Mouse (Mus musculus) spleen, adult 18-20 months (tissue): ENCODE measurements at regions not wholly inside any gene's neighbourhood (a gene's known extent, or its start where the extent isn't known, plus 50 kb on each side); places are given as distances from the start of the nearest gene placed in this dataset.
"Not testable (repeated sequence)": the region's sequence is repeated elsewhere in the genome, so short reads cannot be mapped to it uniquely, and the experiment has no call there.

Experiments used
- DNase-seq, 2 experiments: peaks; one replicate each; pipeline ENCODE4 v3.0.0; 2022; ENCODE audit warnings: mixed read lengths in 2 of 2

DNA sequence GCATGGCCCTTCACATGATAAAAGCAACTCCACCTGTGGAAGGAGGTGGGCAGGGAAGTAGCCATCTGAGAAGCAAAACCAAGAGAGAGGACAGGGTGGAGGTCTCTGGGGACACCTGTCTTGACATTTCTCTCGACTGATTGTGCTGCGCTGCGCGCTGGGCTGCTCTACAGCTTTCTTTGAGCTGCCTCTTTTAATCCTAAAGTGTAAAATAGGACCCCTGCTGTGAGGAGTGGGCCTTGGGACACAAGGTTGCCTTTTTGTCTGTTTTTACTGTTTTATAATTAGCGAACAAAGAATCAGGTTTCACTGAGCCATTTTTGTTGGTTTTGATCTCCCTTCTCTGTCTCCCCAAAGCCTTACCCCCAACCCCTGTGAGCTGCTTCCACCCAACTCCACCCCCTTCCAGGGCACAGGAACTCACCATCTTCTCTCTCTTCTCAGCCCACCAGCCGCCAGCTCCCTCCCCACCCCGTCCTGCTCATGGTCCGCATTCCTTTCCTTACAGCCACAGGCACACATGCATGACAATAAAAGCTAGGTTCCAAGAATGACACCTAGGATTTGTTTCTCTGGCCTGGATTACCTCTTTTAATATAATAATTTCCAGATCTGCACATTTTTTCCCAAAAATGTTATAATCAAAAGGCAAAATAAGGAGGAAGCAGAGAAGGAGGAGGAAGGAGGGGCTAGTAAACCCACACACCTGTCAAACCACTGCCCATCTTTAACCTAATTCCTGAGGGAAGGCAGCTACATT, 57.3 kb downstream of the Cbln4 start:
- DNase-seq: no peak

DNA sequence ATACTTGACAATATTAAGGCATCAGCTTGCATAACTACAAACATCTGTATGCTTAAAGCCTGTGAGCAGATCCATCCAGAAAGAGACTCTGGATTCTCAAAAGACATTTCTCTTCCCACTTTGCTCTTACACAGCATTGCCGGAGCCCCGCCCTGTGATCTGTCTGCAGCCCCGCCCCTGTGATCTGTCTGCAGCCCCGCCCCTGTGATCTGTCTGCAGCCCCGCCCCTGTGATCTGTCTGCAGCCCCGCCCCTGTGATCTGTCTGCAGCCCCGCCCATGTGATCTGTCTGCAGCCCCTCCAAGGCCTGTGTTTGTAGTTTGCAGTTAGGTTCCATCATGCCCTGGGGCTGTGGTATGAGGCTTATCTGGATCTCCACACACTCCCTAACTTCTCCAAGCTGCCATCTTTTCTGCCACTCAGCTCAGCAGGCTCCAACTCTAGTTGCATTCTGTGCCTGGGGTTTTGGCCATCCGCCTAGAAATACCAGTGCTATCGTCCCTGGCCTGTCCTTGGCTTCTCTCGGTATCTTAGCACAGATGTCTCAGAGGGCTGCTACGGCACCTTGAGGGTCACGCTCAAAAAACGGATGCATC, 73.9 kb downstream of the Cbln4 start:
- DNase-seq: no peak

DNA sequence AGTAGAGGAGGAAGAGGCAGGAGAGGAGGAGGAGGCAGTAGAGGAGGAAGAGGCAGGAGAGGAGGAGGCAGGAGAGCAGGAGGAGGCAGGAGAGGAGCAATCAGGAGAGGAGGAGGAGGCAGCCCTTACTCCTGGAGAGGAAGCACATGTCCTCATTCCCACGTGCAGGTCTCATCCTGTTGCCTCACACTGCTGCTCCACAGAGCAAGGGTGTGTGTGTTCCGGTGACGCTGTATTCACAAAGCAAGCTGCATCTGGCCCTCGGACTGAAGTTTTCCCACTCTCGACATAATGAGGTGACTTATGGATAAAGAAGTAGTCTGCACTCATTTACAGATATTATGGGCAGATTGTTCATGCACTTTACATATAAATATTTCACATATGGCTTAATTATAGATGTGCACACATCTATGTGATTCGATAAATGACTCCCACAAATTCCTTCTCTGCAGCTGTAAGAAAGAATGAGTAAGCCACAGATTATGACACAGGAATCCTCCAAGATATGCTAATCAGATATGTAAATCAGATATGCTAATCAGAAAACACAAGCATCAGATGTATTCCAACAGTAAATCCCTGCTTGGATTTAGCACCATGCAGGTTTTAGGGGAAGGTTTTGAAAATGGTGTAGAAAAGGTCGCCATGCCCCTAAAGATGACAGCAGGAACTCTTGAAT, 96.6 kb downstream of the Cbln4 start:
- no peak for DNase-seq

DNA sequence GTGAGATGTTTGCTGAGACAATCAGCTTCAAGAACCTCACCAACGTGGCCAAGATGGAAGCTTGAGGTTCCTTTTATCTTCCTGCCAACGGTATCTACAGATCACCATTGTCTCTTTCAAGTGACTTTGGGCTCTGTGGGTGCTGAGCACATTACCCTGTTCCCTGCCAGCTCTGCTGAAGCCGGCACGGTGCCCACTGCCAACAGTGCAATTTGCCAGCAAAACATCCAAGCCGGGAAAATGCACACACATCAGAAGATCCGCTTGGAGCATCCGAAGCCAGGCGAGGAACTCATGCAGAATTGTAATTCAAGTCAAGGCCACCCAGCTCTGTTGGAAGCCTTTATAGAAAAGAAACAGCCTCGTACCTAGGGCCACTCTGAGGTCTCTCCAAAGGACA, 100.6 kb downstream of the Cbln4 start:
- no peak for DNase-seq

DNA sequence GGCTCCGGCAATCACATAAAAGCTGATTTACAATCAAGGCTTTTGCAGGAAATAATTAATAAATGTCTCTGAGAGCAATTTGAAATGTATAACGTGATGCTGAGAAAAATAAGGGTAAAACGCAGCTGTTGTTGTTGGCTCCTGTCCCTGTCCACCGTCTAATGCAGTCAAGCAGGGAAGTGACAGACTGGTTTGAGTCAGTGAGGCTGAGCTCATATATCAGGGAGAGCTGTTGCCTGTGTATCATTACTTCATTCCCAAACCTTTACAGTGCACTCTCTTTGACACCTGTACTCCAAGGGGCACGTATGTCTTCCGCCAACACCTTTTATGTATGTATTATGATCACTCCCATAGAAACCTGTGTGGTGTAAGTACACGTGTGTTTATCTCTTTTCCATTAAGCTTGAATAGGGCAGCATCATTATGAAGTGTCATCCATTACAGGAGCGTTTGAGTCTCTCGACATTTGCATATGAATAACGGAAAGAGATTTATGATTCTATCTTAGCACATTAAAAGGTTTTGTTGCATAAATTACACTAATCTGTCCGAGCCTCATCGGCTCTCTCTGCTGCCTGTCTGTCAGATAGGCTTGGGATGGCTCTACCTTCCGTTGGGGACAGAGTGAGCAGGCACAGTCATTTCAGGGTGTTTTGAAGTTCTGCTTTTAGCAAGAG, 107.5 kb downstream of the Cbln4 start:
- DNase-seq: no peak

DNA sequence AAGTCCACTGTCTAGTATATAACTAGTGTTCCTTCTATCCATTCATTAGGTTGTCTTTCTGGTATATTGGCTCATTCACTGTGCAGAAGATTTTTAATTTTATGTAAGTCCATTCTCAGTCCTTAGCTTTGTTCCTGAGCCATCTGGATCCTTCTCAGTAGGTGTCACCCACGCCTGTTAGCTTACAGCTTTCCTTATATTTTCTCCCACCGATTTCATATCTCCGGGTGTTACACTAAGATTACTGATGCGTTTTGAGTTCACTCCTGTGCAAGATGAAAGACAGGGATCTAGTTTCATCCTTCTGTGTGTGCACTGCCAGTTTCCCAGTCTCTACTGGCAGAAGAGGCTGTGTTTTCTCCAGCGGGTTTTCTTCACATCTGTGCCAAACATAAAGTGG, 122.3 kb downstream of the Cbln4 start:
- no peak for DNase-seq

DNA sequence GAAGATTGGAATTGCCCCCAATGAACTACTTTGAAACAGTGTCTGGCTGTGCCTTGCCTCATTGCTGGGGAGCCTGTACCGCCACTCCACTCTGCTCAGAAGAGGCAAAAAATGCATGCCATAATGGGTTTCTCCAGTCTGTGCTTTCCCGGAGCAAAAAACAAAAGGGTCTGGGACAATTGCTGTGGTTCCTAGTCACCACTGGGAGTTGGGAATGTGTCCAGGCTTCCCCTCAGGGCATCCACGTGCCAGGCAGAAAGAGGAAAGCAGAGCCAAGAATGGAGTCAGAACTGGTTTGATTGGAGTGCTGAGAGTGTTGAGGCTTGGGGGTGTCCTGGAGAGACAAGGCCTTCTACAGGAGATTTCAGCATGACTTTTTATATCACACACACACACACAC, 156.0 kb downstream of the Cbln4 start:
- no peak for DNase-seq

DNA sequence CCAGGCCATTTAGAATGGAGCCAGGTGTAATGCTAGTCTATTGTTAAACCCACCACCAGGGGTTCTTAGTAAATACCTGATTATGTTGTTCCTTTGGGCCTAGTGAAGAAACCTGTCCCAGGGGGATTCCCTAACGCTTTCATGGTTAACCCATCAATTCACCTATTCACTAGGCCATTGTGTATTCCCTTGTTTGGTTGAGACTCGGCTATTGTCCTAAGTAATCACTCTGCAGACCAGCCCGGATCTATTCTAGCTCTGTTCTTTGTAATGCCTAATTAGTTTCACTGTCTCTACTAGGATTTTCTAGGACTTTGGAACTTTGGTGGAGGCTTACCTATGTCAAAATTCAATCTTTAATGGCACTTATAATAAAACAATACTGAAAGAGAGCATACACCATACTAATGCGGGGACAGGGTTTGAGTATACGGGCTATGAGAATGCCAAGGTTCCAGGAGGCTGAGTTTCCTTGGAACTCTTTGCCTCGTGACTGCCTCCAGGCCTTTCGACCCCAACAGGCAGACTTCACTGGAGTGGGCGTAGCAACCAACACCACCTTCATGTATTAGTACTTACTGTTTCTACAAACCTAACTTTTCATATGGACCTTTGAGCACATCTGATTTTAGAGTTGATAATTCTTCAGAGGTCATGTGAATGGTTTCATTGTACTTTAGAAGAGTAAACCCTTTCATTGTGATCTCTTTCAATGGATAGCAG, 163.9 kb downstream of the Cbln4 start:
- not testable (repeated sequence) for DNase-seq

DNA sequence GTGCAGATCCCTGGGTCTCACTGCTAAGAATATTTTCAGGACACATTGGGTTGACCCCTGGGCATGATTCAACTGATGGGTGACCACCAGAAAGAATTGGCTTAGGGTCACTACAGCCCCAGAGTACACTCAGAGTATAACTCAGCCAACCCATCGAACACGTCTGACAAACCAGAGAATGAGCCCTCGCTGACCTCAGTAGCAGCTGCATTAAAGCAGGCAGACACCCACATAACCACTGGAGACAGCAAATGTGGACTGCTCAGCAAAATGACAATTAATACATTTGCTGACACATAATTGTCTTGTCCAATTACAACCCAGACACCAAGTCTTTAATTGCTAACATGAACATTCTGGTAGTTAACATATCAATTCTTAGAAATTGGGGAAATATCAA, 175.7 kb downstream of the Cbln4 start:
- DNase-seq: no peak

DNA sequence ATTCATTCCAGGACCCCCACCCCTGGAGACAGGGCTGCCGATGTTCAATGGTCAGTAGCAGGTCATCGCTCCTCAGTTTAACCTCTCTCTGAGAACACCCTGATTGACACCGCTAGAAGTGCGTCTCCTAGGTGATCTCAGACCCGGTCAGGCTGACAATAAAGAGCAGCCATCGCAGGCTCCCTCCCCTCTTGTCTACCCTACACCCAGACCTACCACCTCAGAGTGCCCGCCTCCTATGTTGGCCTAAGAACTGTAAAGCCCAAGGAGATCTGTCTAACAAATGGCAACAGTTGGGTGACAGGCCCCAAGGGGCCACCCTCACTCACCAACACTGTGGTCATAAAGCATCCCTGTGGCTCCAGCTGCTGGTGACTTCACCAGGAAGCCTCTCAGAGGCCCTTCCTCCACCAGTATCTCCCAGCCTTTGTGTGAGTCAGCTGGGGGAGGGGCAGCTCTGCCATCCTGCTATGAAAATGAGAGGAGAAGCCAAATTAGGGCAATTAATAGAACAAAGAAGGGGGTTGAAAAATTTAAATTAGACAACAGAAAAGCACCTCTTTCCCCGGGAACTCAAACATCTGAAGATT, 178.8 kb downstream of the Cbln4 start:
- no peak for DNase-seq

DNA sequence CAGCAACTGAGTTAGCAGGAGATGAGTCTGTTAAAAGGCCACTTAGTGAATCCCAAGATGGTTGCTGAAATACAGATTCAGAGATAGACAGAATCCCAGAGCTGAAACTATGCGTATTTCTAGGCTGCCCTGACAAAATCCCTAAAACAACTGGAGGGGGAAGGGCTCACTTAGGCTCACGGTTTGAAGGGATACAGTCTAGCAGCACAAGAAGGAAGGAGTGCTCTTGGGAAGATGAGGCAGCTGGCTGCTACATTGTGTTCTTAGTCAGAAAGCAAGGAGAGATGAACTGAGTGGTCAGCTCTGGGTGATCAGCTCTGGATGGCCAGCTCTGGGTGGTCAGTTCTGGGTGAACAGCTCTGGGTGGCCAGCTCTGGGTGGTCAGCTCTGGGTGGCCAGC, 180.6 kb downstream of the Cbln4 start:
- no peak for DNase-seq

DNA sequence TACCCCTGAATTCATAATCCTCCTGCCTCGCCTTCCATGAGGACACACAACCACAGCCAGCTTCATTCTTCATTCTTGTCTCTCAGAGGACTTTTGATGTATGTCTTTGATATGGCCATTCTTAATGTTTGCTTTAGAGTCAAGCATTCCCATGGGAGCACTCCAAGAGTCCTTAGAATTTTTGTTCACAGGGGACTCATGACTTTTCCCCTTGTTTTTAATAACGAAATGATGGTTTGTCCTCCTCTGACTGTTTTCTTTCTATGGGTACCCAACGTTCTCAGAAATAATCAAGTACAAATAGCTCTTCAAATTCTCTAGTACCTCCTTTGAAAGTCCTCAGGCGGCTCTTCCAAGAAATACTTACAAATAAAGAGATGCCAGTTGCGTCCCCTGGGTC, 184.4 kb downstream of the Cbln4 start:
- DNase-seq: no peak

DNA sequence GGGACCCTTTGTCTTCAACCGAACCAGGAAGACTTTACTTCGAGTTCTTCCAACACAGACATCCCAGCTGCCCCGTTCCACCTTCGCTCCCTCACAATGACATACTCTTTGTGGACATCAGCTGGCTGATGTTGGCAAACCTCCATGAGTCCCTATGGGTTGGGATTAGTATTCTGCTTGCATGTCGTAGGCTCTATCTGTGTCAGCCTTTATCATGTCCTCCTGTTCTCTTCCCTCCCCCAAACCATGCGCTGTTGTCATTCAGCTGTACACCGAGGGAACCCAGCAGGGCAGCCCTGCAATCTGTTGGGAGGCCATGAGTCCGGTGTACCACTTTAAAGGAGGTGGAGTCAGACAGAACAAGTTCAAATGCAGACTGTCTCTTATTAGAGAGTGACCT, 186.8 kb downstream of the Cbln4 start:
- DNase-seq: no peak

DNA sequence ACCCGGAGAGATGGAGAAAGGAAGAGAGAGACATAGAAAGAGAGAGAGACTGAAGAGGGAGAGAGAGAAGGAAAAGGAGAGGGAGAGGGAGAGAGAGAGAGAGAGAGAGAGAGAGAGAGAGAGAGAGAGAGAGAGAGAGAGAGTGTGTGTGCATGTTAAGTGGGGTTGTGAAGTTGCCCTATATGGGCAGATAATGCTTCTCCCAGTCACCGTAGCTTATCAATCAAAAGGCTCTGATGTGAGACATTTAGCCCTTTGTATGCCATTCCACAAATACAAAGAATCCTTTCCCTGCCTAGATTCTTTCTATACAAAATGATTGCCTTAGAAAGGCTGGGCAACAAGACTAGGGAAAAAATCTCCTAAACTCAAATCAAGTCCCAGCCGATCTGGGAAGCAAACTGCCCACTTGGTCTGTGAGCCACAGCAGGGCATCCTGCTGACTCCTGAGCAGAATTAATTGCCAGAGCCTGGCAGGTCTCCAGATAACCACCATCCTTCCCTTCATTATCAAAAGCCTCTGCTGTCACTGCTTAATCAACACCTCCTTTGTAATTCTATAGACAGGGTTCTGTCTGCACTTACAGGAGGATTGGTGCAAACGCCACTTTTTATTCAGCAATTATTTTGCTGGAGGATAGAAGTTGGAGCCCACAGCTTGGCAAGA, 196.3 kb downstream of the Cbln4 start:
- no peak for DNase-seq

DNA sequence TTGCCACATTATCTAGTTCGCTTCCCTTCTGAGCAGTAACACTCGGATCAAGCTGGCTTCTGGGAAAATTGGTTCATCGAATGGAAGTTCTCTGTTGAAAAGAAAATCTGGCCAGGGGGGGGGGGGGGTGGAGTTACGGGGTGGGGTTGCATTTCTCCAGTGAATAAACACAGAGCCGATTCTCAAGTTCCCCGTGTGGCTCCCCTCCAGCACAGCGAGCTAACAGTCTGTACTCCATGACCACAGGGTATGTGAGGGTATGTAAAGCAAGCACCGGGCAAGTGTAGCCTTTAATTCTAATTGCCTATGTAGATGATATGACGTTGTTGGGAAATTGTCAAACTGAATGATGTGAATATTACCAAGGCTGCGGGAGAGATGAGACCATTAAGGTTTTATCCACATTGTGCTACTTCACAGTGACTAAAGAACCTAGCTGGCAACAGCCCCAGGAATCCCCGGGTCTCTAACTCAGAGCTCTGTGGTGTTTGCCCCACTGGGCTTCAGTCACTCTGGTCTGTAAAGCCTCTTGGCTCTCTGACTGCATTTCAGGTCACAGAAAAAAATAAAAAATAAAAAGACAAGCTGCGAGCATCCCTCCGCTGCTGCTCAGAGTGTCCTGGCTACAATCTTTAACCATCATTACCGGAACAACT, 203.1 kb downstream of the Cbln4 start:
- no peak for DNase-seq

DNA sequence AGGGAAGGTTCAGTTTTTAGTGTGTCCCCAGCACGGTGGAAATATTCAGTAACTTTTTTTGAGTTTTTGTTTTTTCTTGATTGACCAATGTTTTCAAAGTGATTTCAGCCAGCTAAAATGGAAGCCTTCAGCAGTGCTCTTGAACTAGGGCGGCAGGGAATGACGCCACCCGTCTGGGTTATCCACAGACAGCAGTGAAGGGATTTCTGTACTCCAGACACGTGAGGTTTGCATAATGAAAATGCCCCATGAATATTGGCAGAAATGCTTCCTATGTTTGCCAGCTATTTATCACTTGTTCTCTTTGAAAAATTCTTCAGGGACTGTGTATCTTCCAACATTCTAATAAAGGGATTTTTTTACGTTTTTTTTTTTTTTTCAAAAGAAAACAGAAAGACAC, 221.1 kb downstream of the Cbln4 start:
- no peak for DNase-seq

DNA sequence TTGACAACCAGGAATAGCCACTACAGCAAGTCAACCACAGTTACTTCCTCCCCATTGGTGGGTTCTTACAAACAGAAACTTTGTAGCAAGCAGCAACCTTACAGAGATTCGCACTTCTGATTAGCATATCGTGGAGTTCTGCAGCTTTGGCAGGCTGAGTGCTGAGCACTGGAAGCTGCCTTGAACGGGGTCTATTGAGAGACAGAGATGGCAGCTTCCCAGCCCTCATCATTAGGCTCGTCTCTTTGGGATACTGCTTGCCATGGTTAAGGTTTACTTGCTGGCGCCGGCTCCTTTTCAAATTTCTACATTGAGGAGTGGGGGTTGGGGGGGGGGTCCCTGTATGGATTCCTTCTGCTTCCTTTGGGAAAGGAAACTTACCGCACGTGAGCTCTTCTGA, 224.8 kb downstream of the Cbln4 start:
- DNase-seq: no peak

DNA sequence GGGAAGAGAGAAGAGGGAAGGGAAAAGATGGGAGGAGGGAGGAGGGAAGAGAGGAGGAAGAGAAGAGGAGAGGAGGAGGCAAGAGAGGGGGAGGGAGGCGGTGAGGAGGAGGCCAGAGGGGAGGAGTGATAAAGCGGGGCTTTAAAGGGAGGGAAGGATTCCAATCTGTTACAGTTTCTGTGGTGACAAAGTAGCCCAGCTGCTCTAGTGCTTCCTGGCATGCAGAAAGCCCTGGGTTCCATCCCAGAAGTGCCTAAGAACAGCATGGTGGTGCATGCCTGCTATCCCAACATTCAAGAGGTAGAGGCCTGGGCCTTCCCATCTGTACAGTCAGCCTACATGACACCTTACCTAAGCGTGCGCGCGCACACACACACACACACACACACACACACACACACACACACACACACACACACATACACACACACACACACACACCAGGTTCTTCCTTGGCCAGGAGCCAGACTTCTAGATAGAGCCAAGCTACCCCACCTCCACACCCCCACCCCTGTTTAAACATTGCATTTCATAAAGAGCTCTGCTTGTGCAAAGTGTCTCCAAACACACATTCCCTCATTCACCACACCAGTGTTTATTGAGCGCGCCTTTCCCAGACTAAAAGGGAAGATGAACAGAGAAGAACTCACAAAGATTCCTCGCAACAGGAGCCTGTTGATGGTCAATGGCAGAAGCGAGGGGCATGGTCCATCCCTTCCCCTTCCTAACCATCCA, 226.4 kb downstream of the Cbln4 start:
- no peak for DNase-seq

DNA sequence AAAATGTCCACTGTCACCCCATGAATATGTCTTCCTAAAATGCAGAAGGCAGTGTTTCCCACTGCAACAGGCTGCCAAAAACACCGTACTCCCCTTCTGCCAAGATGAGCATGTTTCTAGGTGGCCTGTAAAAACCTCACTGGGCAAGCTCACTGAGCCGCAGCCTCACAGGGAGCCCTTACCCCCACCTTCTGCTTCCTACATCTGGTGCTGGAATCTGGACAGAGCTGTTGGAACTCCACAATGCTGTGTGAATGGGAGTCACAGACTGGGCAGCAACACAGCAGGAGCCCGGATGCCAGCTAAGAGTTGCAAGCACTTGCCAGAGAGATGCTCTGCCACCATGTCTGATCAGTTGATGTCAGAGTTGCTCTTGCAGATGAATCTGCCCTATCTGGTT, 230.6 kb downstream of the Cbln4 start:
- no peak for DNase-seq

DNA sequence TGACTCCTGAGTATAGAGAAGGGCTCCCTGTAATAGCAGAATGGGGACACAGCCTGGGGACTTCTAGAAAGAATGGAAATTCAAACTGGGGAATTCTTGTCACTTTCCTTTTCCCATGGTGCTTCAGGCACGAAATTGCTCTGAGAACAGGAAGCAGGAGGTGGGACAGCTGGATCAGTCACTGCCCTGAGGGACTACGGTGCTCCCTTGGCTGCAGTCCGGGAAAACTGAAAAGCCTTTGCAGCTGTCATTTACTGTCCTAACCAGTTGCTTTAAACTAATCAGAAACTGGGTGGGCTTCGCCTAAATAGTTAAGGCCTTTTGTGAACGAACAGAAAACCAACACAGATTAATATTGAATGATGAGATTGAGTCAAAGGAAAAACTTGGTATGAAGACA, 237.9 kb downstream of the Cbln4 start:
- DNase-seq: no peak
